Mouse (Mus musculus) heart, postnatal 0 days (tissue): ENCODE data around the gene Mettl8. TPM values are rescaled to one million over a fixed set of nuclear protein-coding genes. Genes with fewer than 3 reads are reported as not detected.
A peak's percentile ranks its signal among the peaks of the same experiment; 100 is the strongest.

Experiments used
- ATAC-seq: fragments of 200-750 bp; cut with Nextera tagmentation; 2 replicates; pipeline ENCODE4 v1.8.0; 2017; ENCODE audit warnings: low read depth, moderate number of reproducible peaks, moderate library complexity; ENCODE audit not compliant: insufficient read depth
- DNase-seq: peaks from one replicate; pipeline ENCODE4 v3.0.0-alpha.2; 2016; ENCODE audit warnings: low spot score
- H3K27ac ChIP-seq: fragments of 300-500 bp; sonication (generic); 2 replicates; pipeline ENCODE4 v1.5.1; 2014; ENCODE audit warnings: low read depth, mild to moderate bottlenecking
- H3K27me3 ChIP-seq: fragments of 300-500 bp; sonication (generic); 2 replicates; pipeline ENCODE4 v1.6.1; 2014; ENCODE audit warnings: low read length, mixed read lengths; ENCODE audit not compliant: control insufficient read depth, insufficient read depth
- H3K36me3 ChIP-seq: fragments of 300-500 bp; sonication (generic); replicated peaks from 2 replicates; pipeline ENCODE4 v1.6.1; 2014; ENCODE audit warnings: low read length, mixed read lengths; ENCODE audit not compliant: control insufficient read depth, insufficient read depth
- H3K4me1 ChIP-seq: fragments of 300-500 bp; sonication (generic); 2 replicates; pipeline ENCODE4 v1.6.1; 2014; ENCODE audit warnings: antibody characterized with exemption; ENCODE audit not compliant: control insufficient read depth, insufficient read depth
- H3K4me2 ChIP-seq: fragments of 300-500 bp; sonication (generic); 2 replicates; pipeline ENCODE4 v1.6.1; 2014; ENCODE audit warnings: low read depth, mild to moderate bottlenecking, low read length, moderate library complexity
- H3K4me3 ChIP-seq: fragments of 300-500 bp; sonication (generic); 2 replicates; pipeline ENCODE4 v1.5.1; 2014; ENCODE audit warnings: low read depth, low read length
- H3K9ac ChIP-seq: fragments of 300-500 bp; sonication (generic); replicated peaks from 2 replicates; pipeline ENCODE4 v1.6.1; 2014; ENCODE audit warnings: low read depth, low read length, mixed read lengths
- H3K9me3 ChIP-seq: fragments of 300-500 bp; sonication (generic); replicated peaks from 2 replicates; pipeline ENCODE4 v1.6.1; 2016; ENCODE audit warnings: low read length; ENCODE audit not compliant: control insufficient read depth
- CTCF ChIP-seq: IDR thresholded peaks from 2 replicates; pipeline ENCODE4 v1.5.1; 2016; ENCODE audit warnings: antibody characterized with exemption, control low read depth, low read depth
- EP300 ChIP-seq: IDR thresholded peaks from 2 replicates; pipeline ENCODE4 v1.6.1; 2016; ENCODE audit warnings: antibody characterized with exemption, low read depth
- WGBS: fragments of 180-500 bp; shearing (Covaris S2); extraction: QIAGEN DNeasy Blood & Tissue Kit; methylation state at CpG from one replicate; pipeline ENCODE4 v1.1.7; 2014; 5-methylcytosine and 5-hydroxymethylcytosine counted together
- polyA plus RNA-seq: library from polyadenylated mRNA; unstranded; fragments of >200 nt; fragmentation: Nextera tagmentation; extraction: Ambion mirVana; gene quantifications from 2 replicates; pipeline ENCODE4 v1.2.1, GENCODE M21; 2015
- total RNA-seq: library from RNA; depleted of rRNA; stranded (reverse); fragments of >200 nt; gene quantifications from 2 replicates; pipeline ENCODE4 v1.2.3, GENCODE M21; 2014; ENCODE audit warnings: low replicate concordance

Mettl8 gene
- total and polyA plus RNA-seq, 2 experiments from 2014 or later = 5.0 to 11.0 TPM

- peaks cover 10% of the 10 kb centered on the region; the same call in 1 of the 2 replicates for H3K4me1 ChIP-seq
- TF ChIP-seq EP300 (0 out of 2 replicates have a peak, but pooled peaks have one; percentile 22), CTCF (no peak)
- 71% methylated on average over 11 of the region's 11 CpGs for WGBS
- no peak overlapping the region for H3K4me3 ChIP-seq
- no peak overlapping the region for H3K4me2 ChIP-seq
- ATAC-seq (no peak), DNase-seq (peak; percentile 22)
- H3K9me3 ChIP-seq = no peaks in the 10 kb centered on the region
- no peak overlapping the region for H3K27ac ChIP-seq
- no peak overlapping the region for H3K9ac ChIP-seq
- no peaks in the 10 kb centered on the region for H3K36me3 ChIP-seq
- H3K27me3 ChIP-seq = no peaks in the 10 kb centered on the region
Measured at GRCm38 (mm10) chr2:70930631-70931288, 124.6 kb downstream of the Mettl8 start.

DNA sequence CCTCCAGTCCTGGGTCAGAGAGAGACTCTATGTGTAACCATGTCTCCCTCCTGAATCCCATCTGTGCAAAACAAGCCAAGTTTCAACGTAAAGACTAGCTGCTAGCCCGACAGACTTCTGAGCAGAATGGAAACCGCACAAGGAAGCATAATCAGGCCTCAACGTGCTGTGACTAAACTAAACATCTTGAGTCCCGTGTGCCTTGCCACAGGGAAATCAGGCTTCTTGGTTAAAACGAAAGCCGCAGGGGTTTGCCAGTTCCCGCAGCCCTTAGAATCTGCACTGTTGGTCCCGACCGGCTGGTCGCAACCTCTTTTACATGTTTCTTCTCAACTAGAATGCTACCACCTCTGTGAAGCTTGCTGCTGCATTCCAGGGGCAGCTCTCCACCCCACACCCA, 125.7 kb downstream of the Mettl8 start:
- H3K4me2 ChIP-seq = no peak overlapping the region
- no peaks in the 10 kb centered on the region for H3K36me3 ChIP-seq
- no peaks in the 10 kb centered on the region for H3K9me3 ChIP-seq
- no peaks in the 10 kb centered on the region for H3K27me3 ChIP-seq
- DNase-seq (no peak), ATAC-seq (no peak)
- H3K27ac ChIP-seq = no peak overlapping the region
- no peak overlapping the region for H3K4me3 ChIP-seq
- 86% methylated on average over 11 of the region's 11 CpGs for WGBS
- no peak for TF ChIP-seq EP300
- no peak for TF ChIP-seq CTCF
- no peak overlapping the region for H3K9ac ChIP-seq
- H3K4me1 ChIP-seq = 0 out of 2 replicates have a peak, but pooled peaks cover 3% of the 10 kb centered on the region

- no peak overlapping the region for H3K27ac ChIP-seq
- peaks cover 3% of the 10 kb centered on the region; the same call in 1 of the 2 replicates for H3K4me1 ChIP-seq
- WGBS = 92% methylated on average over 1 of the region's 1 CpGs
- no peaks in the 10 kb centered on the region for H3K27me3 ChIP-seq
- DNase-seq (no peak), ATAC-seq (no peak)
- no peak overlapping the region for H3K4me3 ChIP-seq
- TF ChIP-seq EP300 = no peak
- TF ChIP-seq CTCF = no peak
- H3K9ac ChIP-seq = no peak overlapping the region
- H3K36me3 ChIP-seq = no peaks in the 10 kb centered on the region
- H3K9me3 ChIP-seq = no peaks in the 10 kb centered on the region
- no peak overlapping the region for H3K4me2 ChIP-seq
Measured at GRCm38 (mm10) chr2:70924049-70924448, 131.3 kb downstream of the Mettl8 start.

GRCm38 (mm10) chr2:70922814-70923213, 132.6 kb downstream of the Mettl8 start:
- Histone ChIP-seq H3K4me1 (peaks cover 3% of the 10 kb centered on the region; the same call in 1 of the 2 replicates), H3K9ac (no peak overlapping the region; the same call in 1 of the 2 replicates), H3K4me2 (peak overlapping the region; percentile 16; the same call in 1 of the 2 replicates), H3K4me3 (no peak overlapping the region), H3K36me3 (no peaks in the 10 kb centered on the region), H3K27ac (peak overlapping the region; percentile 20; the same call in 1 of the 2 replicates), H3K9me3 (no peaks in the 10 kb centered on the region), H3K27me3 (no peaks in the 10 kb centered on the region)
- TF ChIP-seq EP300 = no peak
- no peak for TF ChIP-seq CTCF
- 68% methylated on average over 6 of the region's 6 CpGs for WGBS
- ATAC-seq (no peak), DNase-seq (no peak)

GRCm38 (mm10) chr2:70920937-70921596, 134.3 kb downstream of the Mettl8 start:
- Histone ChIP-seq H3K9me3 (no peaks in the 10 kb centered on the region), H3K4me2 (peak overlapping the region; percentile 21; the same call in 1 of the 2 replicates), H3K4me1 (peaks cover 3% of the 10 kb centered on the region; the same call in 1 of the 2 replicates), H3K27ac (no peak overlapping the region), H3K9ac (no peak overlapping the region; the same call in 1 of the 2 replicates), H3K27me3 (no peaks in the 10 kb centered on the region), H3K36me3 (no peaks in the 10 kb centered on the region), H3K4me3 (no peak overlapping the region)
- 35% methylated on average over 8 of the region's 8 CpGs for WGBS
- TF ChIP-seq EP300 (no peak), CTCF (no peak)
- no peak for DNase-seq
- ATAC-seq = no peak
